Mouse (Mus musculus) natural killer cell, adult 2 months (primary cell): ENCODE measurements around the gene Tnfsf12.
A peak's percentile ranks its signal among the peaks of the same experiment; 100 is the strongest.
"Not testable (repeated sequence)": the region's sequence is repeated elsewhere in the genome, so short reads cannot be mapped to it uniquely, and the experiment has no call there.

Experiments used
- DNase-seq, 2 experiments: peaks; one replicate each; pipeline ENCODE4 v3.0.0; 2022; ENCODE audit warnings: low spot score in 2 of 2

The Tnfsf12 gene

DNA sequence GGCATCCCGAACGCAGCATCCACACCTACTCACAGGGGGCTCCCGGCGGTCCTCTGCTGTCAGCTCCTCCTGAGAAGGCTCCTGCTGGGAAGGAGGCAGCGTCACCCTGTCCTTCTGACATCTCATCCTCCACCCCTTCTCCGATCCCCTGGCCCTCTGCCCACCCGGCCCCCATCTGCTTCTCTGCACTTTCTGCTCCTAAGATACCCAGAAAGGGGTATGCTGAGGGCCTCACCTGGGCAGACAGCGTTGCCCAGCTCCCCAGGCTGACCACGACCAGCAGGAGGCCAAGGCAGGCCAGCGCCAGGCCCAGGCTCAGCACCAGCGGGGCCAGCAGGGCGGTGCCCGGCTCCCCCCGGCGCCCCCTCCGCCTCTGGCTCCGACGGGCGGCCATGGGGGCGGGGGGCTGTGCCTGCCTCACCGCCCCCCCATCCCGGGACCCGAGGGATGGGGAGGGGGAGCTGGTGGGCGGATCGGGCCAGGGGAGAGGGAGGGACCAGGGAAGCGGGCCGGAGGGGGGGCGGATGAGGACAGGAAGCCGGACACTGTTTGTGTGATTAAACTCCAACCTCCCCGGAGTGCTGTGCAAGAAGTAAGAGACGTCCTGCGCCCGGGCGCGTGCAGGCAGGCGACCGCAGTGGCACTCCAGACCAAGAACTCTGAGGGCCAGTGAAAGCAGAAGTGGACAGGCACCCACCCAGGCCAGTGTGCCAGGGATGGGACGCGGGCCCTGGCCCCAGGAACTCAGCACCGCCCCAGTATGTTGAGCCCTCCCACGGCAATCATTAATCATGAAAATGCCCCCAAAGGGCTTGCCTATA, at the start of gene Tnfsf12, which contains the start of gene Tnfsfm13:
Gene Tnfsf12, minus strand, starts transcription at position 489 of the 821 bp plus-strand sequence.
Gene Tnfsfm13, minus strand, starts transcription at position 738 of the 821 bp plus-strand sequence.
- DNase-seq = peak; percentile 63 to 79

DNA sequence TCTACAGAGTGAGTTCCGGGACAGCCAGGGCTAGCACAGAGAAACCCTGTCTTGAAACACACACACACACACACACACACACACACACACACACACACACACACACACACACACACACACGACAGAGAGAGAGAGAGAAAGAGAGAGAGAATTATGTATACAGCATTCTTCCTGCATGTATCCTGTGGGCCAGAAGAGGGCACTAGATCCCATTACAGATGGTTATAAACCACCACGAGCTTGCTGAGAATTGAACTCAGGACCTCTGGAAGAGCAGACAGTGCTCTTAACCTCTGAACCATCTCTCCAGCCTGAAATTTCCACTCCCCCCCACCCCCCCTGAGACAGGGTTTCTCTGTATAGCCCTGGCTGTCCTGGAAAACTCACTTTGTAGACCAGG, 35.8 kb upstream of the Tnfsf12 start:
- not testable (repeated sequence) for DNase-seq

- peak; percentile 62 to 73 for DNase-seq
Measured at GRCm38 (mm10) chr11:69729063-69729462, 33.4 kb upstream of the Tnfsf12 start.

DNA sequence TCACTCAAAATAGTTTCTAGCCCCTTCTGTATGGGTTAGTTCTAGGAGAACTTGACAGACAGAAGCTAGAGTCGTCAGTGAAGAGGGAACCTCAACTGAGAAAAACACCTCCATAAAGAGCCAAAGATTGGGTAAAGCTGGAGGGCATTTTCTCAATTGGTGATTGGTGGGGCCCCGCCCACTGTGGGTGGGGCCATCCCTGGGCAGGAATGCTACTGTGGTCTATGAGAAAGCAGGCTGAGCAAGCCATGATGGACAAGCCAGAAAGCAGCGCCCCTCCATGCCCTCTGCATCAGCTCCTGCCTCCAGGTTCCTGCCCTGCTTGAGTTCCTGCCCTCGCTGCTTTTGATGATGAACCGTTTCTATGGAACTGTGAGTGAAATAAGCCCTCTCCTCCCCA, 30.3 kb upstream of the Tnfsf12 start:
- no peak for DNase-seq

- DNase-seq = no peak
Measured at GRCm38 (mm10) chr11:69723074-69723473, 27.4 kb upstream of the Tnfsf12 start.

- no peak for DNase-seq
Measured at GRCm38 (mm10) chr11:69720852-69721251, 25.2 kb upstream of the Tnfsf12 start.

DNA sequence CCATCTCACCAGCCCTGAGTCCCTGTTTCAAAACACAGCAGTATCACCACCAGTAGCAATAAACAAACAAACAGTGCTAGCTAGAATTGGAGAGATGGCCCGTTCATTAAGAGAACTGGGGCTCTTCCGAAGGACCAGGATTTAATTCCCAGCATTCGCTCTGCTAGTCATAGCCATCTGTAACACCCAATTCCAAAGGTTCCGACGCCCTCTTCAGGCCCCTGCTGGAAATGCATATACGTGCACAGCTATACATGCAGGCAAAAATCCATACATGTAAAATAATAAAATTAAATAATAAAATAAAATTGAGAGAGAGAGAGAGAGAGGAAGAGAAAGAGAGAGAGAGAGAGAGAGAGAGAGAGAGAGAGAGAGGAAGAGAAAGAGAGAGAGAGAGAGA, 23.8 kb upstream of the Tnfsf12 start:
- DNase-seq = no peak

DNA sequence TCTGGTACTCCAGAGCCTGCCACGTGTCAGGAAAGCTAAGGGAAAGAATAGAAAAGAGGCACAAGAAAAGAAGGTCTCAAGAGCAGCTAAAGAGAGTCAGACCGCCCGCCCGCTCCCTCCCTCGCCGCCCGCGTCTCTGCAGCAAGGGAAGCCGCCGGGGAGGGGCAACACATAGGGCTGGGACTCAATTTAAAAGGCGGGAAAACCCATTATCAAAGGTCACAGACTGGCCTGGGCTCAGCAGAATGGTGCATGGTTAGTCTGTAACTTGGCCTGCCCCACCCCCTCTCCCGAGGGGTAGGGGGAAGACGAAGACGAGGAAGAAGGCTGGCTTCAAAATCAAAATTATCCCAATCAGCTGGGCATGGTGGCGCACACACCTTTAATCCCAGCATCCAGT, 23.0 kb upstream of the Tnfsf12 start:
- DNase-seq = no peak

GRCm38 (mm10) chr11:69716953-69717352, 21.3 kb upstream of the Tnfsf12 start:
- DNase-seq = no peak

- no peak for DNase-seq
Measured at GRCm38 (mm10) chr11:69715929-69716328, 20.3 kb upstream of the Tnfsf12 start.

DNA sequence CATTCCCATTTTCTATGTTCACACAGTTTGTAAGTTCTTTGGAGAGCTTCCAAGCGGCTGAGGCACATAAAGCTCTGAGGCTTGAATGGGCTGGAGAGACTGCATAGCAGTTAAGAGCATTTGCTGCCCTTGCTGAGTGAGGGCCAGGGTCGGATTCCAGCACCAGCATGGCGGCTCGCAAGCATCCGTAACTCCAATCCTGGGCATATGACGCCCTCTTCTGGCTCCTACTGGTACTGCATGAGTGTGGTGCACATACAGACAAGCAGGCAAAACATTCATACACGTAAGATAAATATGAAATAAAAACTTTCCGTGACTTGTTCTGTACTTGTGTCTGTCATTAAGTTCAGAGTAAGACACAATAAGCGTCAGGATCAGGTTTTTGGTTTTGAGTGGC, 19.8 kb upstream of the Tnfsf12 start:
- DNase-seq = peak; percentile 35 to 39

GRCm38 (mm10) chr11:69714636-69715329, 19.1 kb upstream of the Tnfsf12 start:
- DNase-seq = no peak

- DNase-seq = no peak
Measured at GRCm38 (mm10) chr11:69712954-69713672, 17.5 kb upstream of the Tnfsf12 start.

GRCm38 (mm10) chr11:69711082-69711481, 15.4 kb upstream of the Tnfsf12 start:
- no peak for DNase-seq

DNA sequence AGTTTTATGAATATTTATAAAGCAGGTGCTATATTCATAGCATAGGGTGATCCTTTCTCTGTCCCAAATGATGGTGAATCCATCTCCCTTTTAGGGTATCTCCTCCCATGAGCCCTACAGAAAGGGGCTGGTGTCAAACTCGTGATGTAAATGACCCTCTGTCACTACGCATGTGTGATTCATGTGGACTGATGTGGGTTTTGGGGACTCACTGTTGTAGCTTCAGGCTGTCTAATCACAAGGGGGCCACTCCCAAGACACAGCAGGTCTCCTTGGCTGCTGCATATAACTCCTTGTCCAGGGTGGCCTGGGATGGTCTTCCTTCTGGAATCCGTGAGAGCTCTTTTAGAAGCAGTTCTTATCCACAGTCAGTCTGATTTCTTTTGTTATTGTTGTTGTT, 14.8 kb upstream of the Tnfsf12 start:
- no peak for DNase-seq

- no peak for DNase-seq
Measured at GRCm38 (mm10) chr11:69709554-69710446, 14.2 kb upstream of the Tnfsf12 start.

GRCm38 (mm10) chr11:69708614-69709265, 13.1 kb upstream of the Tnfsf12 start:
- DNase-seq = no peak

- DNase-seq = no peak
Measured at GRCm38 (mm10) chr11:69707873-69708381, 12.3 kb upstream of the Tnfsf12 start.

DNA sequence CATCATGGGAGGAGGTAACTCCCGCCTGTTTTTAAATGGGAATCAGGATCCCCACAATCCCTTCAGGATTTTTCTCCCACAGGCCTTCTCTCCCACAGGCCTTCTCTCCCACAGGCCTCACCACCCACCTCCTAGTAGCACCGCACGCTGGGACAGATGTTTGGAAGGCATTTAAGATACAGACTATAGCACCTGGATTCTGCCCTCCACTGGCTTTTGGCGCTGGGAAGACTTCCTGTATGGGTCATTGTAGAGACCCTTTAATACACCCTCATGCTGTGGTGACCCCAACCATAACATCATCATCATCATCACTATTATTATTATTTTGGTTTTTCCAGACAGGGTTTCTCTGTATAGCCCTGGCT, 11.8 kb upstream of the Tnfsf12 start:
- DNase-seq = no peak

DNA sequence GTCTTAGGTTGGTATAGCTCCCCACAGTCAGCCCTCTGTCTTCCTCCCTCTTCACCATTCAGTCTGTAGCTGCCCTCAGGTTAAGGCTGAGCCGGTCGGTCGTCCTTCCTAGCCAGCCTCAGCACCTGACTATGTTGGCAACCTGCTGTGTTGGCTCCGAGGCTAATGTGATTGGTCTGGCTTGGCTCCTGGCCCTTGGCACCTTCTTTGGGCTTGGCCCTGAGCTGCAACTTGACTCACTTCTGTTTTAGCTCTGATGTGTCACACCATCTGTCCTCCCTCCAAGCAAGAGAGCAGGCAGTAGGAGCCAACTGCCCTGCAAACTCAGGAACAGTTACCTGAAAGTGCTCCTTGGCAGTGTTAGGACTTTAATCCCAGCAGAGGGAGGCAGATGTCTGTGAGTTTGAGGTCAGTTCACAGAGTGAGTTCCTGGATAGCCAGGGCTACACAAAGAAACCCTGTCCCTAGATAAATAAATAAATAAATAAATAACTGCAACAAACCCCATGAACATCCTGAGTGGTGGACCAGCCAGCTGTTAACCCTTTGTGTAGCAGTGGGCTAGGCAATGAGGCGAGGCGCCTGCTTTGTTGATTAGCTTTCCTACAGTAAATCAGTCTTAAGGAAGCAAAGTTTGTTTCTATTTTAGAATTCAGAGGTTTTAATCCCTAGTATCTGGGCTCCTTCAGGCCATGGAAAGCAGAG, 11.3 kb upstream of the Tnfsf12 start:
- DNase-seq = no peak
